Mouse (Mus musculus) central nervous system, embryonic 14 days (tissue): ENCODE results near the gene Impdh2. TPM values are rescaled to one million over a fixed set of nuclear protein-coding genes. Genes with fewer than 3 reads are reported as not detected.

ENCODE experiments used
- polyA plus RNA-seq: library from polyadenylated mRNA; depleted of rRNA; stranded (reverse); fragments of >200 nt; gene quantifications from 2 replicates; pipeline ENCODE4 v1.2.3, GENCODE M21; 2012; rRNA removed

Impdh2 gene
- 152 and 156 TPM in 2 replicates for polyA plus RNA-seq

DNA sequence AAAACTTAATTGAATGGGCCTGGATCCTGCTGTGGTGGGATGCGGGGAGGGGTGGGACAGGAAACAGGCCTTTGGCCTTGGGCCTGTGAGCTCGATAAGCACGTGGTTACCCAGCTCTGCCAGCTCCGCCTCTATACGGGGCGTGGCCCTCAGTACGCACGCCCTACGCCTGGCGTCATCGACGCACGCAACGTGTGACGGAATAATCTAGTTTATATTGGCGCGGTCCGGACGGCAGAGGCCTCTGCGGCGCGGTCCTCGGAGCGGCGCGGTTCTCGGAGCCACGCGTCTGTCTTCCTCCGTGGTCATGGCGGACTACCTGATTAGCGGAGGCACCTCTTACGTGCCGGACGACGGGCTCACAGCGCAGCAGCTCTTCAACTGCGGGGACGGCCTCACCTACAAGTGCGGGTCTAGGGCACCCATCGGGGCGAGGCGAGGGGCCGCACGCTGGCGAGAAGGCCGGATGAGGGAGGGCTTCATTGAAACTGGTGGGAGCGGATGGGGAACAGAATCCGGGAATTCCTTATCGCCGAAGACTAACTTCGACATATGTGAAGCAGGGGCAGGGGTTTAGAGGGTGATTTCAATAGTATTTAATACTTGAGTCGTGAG is at the start of gene Impdh2:
Gene Impdh2, plus strand, starts transcription at position 60 of the 615 bp plus-strand sequence.

DNA sequence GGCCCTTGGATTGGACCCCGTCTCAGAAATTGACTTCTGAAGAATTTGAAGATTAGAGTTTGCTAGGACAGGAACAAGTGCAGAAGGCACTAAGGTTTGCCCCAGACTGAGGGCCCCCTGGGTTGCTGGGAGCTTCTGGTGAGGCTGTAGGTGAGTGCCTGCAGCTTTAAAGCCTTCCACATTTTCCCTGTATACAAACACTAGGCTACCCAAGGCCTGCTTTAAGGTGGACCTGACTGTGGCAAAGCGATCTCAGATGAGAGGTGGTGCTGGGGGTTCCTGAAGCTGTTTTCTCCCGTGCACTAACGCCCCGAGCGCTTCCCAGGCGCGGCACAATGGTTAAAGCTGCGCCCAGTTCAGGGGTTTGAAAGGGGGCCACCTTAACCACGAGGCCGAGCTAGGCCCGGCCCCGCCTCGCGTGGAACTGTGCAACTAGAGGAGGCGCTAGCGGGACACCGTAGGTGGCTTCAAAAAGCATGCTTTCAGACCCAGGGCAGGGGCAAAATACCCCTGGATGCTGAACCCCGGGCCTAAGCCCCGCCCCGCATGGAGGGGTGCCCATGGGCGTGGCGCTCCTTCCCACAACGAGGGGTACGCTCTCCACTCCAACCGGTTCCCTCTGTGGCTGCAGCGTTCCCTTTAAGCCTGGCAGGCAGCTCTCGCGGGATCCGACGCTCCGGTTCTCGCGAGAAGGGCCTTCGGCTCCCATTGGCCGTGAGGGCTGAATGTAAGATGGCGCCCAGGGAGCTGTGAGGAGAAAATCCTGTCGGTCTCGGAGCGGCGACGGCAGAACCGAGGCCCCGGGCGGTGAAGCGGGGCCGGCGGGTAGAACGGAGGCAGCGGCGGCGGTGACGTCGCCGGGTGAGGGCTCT is 43.5 kb upstream of the Impdh2 start, which contains the start of gene Qrich1:
Gene Qrich1, plus strand, starts transcription at position 427 of the 872 bp plus-strand sequence.

DNA sequence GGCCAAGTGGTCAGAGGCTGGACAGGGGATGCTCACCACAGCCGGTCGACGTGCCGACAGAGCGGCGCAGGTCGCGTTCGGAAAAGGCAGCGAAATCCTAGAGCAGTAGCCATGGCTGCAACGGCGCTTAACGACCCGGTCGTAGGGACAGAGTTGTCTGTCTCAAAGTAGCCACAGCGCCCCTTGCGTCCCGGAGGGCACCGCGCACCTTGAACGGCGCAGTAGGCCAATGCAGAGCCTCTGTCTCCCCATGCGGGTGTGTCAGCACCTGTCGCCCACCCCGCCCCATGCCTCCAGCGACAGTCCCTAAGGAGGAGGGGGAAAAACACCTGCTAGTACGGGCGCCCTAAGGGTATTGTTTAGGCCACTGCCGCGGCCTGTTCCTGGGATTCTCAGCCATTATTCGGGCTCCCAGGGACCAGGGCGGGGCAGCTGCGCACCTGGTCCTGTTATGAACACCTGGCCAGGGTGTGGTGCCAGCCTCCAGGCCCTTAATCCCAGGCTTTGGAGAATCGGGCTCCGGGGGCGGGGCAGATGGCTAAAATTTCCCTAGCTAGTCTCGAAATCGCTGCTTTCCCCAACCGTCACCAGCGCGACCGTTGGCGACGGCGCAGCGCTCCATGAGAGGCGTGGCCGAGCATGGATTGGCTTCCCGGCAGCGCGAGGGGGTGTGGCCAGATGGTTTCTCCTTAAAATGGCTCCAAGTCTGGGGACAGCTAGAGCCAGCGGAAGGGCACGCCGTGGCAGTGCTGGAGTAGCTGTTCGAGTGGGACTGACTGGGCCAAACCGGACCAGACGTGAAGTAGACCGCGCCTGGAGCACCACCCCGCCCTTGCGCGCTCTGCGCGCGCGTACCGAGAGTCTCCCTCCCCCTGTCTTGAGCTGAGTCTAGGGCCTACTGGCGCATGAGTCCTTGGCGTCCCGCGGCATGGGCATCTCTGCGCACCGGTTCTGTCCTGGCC is 7.0 kb downstream of the Impdh2 start, which contains the start of gene Ndufaf3:
Gene Ndufaf3, minus strand, starts transcription at position 620 of the 962 bp plus-strand sequence.

DNA sequence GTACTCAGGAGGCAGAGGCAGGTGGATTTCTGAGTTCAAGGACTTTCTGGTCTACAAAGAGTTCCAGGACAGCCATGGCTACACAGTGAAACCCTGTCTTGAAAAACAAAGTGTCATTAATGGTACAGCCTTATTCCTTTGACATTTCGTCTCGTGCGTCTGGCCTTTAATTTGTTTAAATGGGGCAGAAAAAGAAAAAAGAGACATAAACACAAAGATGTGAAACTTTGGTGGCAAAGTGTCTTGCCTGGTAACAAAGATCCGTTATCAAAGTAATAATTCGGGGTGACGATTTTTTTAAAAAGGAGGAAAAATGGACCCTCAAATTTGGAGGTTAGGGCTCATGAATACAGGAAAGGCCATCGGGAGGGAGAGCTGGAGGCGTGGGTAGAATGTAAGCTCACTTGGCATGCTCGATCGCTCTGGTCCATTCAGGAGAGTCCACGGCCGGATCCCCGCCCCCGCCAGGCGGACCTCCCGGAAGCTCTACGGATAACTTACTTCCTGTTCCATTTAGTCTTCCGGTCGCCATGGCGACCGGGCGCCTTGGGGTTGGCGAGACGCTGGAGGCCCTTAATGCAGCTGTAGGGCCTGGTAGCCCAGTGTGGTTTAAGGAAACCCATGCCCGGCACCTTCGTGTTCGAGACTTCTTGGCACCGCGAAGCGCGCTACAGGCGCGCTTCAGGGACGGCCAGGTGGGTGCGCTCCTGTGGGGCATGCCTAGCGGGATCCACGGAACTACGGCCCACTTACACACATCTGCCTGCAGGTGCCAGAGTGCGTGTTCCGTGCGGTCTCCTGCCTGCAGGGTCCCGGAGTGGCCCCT is 9.5 kb downstream of the Impdh2 start, which contains the start of gene Dalrd3:
Gene Dalrd3, plus strand, starts transcription at position 506 of the 826 bp plus-strand sequence.

DNA sequence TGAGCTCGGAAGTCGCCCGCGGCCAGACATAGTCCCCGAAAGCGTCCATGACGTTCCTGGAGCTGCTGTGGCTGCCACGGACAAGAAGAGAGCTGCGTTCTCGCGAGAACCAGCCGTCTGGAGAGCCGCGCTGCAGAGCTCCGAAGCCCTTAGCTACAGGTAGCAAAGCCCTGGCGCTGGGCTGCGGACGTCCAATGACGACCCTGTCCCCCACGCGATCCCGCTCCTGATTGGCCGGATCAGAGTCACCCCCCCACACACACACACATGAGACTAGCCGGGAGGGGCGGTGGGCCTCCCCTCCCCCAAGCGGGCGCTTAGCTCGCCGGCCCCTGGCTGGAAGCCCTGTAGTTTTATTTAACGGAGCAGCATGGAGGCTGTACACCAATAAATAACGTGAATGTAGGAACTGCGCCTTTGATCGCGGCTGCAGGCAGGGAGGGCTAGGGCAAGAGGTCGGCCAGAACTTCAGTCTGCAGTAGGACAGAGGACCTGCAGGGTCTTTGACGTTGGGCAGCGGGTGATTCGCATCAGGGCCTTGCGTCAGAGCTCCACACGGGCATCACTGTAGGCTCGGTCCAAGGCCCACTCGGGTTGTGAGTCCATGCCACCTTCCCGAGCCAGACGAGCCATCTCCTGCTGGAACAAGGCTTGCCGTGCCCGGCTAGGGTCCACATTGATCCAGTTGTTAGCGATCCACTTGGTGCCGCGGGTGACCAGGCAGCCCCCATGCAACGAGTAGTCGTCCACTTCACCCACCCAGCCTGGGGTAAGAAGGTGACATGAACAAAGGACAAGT is 18.7 kb downstream of the Impdh2 start, which contains the start of gene Wdr6:
Gene Wdr6, minus strand, starts transcription at position 195 of the 799 bp plus-strand sequence.

GRCm38 (mm10) chr9:108596998-108597764 is 37.1 kb downstream of the Impdh2 start, which contains the start of gene P4htm:
Gene P4htm, minus strand, starts transcription at chr9:108597667.

Other genes starting within 250 kb of the Impdh2 start
- gene Gpx1, start 221.4 kb upstream of the Impdh2 start, polyA plus RNA-seq: 370 and 383 TPM in 2 replicates
- gene Usp4, start 212.4 kb upstream of the Impdh2 start, polyA plus RNA-seq: 121 and 125 TPM in 2 replicates
- 2.8 and 3.4 TPM in 2 replicates for gene 1700102P08Rik, start 167.5 kb upstream of the Impdh2 start, polyA plus RNA-seq
- 1.7 and 2.2 TPM in 2 replicates for gene Ccdc36, start 131.8 kb upstream of the Impdh2 start, polyA plus RNA-seq
- not detected in 2 replicates for gene BC048562, start 123.8 kb upstream of the Impdh2 start, polyA plus RNA-seq
- 31.1 and 35.9 TPM in 2 replicates for gene Ccdc71, start 99.8 kb upstream of the Impdh2 start, polyA plus RNA-seq
- 75.5 and 76.3 TPM in 2 replicates for gene Klhdc8b, start 98.7 kb upstream of the Impdh2 start, polyA plus RNA-seq
- gene Lamb2, start 80.5 kb upstream of the Impdh2 start, polyA plus RNA-seq: 52.1 and 78.8 TPM in 2 replicates
- 179 and 187 TPM in 2 replicates for gene Usp19, start 69.7 kb upstream of the Impdh2 start, polyA plus RNA-seq
- 190 and 192 TPM in 2 replicates for gene Qars, start 52.6 kb upstream of the Impdh2 start, polyA plus RNA-seq
- gene Qrich1, start 43.5 kb upstream of the Impdh2 start, polyA plus RNA-seq: 128 and 130 TPM in 2 replicates
- gene Ndufaf3, start 7.1 kb downstream of the Impdh2 start, polyA plus RNA-seq: 43.8 and 48.6 TPM in 2 replicates
- gene Dalrd3, start 9.6 kb downstream of the Impdh2 start, polyA plus RNA-seq: 225 and 236 TPM in 2 replicates
- 254 and 260 TPM in 2 replicates for gene Wdr6, start 18.5 kb downstream of the Impdh2 start, polyA plus RNA-seq
- gene P4htm, start 37.4 kb downstream of the Impdh2 start, polyA plus RNA-seq: 27.8 and 30.9 TPM in 2 replicates
- gene Arih2, start 89.1 kb downstream of the Impdh2 start, polyA plus RNA-seq: 49.9 and 50.4 TPM in 2 replicates
- 19.2 and 22.5 TPM in 2 replicates for gene Slc25a20, start 101.8 kb downstream of the Impdh2 start, polyA plus RNA-seq
- 29.5 and 30.5 TPM in 2 replicates for gene Prkar2a, start 129.0 kb downstream of the Impdh2 start, polyA plus RNA-seq
- gene Ip6k2, start 223.5 kb downstream of the Impdh2 start, polyA plus RNA-seq: 392 and 428 TPM in 2 replicates
- 32.2 and 33.5 TPM in 2 replicates for gene Nckipsd, start 248.1 kb downstream of the Impdh2 start, polyA plus RNA-seq